Mouse (Mus musculus) erythroblast, embryonic 14.5 days (primary cell): ENCODE measurements around the gene Atf4.

ENCODE experiments used
- GATA1 ChIP-seq: IDR thresholded peaks from 2 replicates; pipeline ENCODE4 v1.6.1; 2012; ENCODE audit warnings: low read length, inconsistent platforms, mixed read lengths
- TAL1 ChIP-seq: IDR thresholded peaks from 3 replicates; pipeline ENCODE4 v1.6.1; 2012; ENCODE audit warnings: low read length, inconsistent platforms, mixed read lengths

DNA sequence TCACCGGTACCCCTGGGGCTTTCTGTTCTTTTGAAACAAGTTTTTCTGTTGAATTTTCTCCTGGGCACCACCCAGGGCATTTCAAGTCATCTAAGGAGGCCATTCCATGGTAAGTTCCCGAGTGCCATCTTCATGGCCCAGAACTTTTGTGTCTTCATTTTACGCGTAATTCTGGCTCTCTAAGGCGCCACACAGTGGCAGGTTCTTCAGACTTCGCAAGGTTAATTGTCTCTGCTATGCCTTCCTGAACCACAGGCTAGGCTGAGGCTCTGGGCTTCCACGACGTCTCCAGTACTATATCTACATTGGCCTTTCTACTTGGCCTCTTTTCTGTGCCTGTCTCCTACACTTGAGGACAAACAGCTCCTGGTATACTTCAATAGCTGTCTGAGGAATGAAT lies 34.0 kb upstream of the Atf4 start:
- TF ChIP-seq TAL1, result no peak
- no peak for TF ChIP-seq GATA1
